Mouse (Mus musculus): ENCODE data around the gene Mlh3. TPM values are rescaled to one million over a fixed set of nuclear protein-coding genes. Genes with fewer than 3 reads are reported as not detected.
"Not testable (repeated sequence)": the region's sequence is repeated elsewhere in the genome, so short reads cannot be mapped to it uniquely, and the experiment has no call there.

Mlh3 gene
- polyA plus RNA-seq, 1 experiment = 1.4 TPM

DNA sequence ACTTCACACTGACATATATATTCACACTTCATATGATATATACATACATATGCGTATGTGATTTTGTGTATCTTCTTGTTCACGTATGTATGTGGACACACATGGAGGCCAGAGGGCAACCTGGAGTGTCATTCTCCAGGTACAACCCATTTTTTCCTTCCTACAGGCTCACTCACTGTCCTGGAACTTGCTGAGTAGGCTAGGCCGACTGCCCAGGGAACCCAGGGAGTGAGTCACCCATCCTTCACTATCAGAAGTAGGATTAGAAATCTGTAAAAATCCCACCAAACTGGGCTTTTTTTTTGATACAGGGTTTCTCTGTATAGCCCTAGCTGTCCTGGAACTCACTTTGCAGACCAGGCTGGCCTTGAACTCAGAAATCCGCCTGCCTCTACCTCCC lies 14.6 kb upstream of the Mlh3 start:
- no peak overlapping the region for H3ac ChIP-seq (ENCODE audit: control insufficient read depth, insufficient read length)
- H3K36me3 ChIP-seq (ENCODE audit: control insufficient read depth, insufficient read depth) = no peaks in the 10 kb centered on the region
- no peaks in the 10 kb centered on the region for H3K79me2 ChIP-seq (ENCODE audit: control insufficient read depth, insufficient read depth)
- TF ChIP-seq E2F4 (IDR thresholded peaks at IDR 0.05; ENCODE audit: insufficient read depth) (no peak), TCF3 (IDR thresholded peaks at IDR 0.05; ENCODE audit: insufficient read length, low read depth) (no peak), CEBPB (IDR thresholded peaks at IDR 0.05; ENCODE audit: insufficient read depth, poor library complexity, severe bottlenecking) (no peak), REST (IDR thresholded peaks at IDR 0.05; ENCODE audit: insufficient read depth, insufficient read length) (no peak), USF1 (IDR thresholded peaks at IDR 0.05; ENCODE audit: low read depth) (no peak), SRF (IDR thresholded peaks at IDR 0.05; ENCODE audit: control insufficient read depth, insufficient read length, low read depth) (no peak), TCF12 (IDR thresholded peaks at IDR 0.05; ENCODE audit: insufficient read depth, poor library complexity, severe bottlenecking) (no peak), MYOG (IDR thresholded peaks at IDR 0.05; ENCODE audit: control insufficient read depth in 1 of 3, insufficient read depth in 1 of 3, insufficient read length in 2 of 3, low read depth in 2 of 3) (no peak), POLR2A (IDR thresholded peaks at IDR 0.05; ENCODE audit: insufficient read length, low read depth) (no peak), MYOD1 (IDR thresholded peaks at IDR 0.05; ENCODE audit: control insufficient read depth in 1 of 3, insufficient read length in 2 of 3, low read depth in 2 of 3) (no peak), POLR2AphosphoS2 (IDR thresholded peaks at IDR 0.05; ENCODE audit: insufficient read length, low read depth) (no peak), MAX (IDR thresholded peaks at IDR 0.05; ENCODE audit: low read depth) (no peak)
- H3K4me2 ChIP-seq (ENCODE audit: low read depth) = no peak overlapping the region
- H3K4me3 ChIP-seq = no peak overlapping the region
- no peaks in the 10 kb centered on the region for H3K27me3 ChIP-seq (ENCODE audit: control insufficient read depth, insufficient read depth, insufficient read length)

DNA sequence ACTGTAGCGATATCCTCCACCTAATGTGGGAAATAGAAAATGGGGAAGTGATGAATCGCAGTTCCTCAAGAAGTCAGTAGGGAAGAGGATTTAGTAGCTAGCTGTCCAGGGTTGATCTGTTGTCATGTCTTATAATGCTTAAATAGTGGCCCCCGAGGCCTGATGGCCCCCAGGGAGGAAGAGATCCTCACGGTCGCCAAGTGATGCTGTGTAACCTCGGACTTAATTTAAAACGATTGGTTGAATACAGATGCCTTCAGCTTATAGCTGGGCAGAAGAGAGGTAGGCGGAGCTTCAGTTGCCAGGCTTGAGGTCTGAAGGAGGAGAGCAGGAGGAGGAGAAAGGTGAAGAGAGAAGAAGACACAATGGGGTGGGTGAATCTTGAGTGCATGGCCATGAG lies 13.9 kb upstream of the Mlh3 start:
- Histone ChIP-seq H3K36me3 (ENCODE audit: control insufficient read depth, insufficient read depth) (no peaks in the 10 kb centered on the region), H3K4me2 (ENCODE audit: low read depth) (no peak overlapping the region), H3ac (ENCODE audit: control insufficient read depth, insufficient read length) (no peak overlapping the region), H3K79me2 (ENCODE audit: control insufficient read depth, insufficient read depth) (no peaks in the 10 kb centered on the region), H3K4me3 (no peak overlapping the region), H3K27me3 (ENCODE audit: control insufficient read depth, insufficient read depth, insufficient read length) (no peaks in the 10 kb centered on the region)
- no peak for TF ChIP-seq REST (IDR thresholded peaks at IDR 0.05; ENCODE audit: insufficient read depth, insufficient read length)
- TF ChIP-seq TCF3 (IDR thresholded peaks at IDR 0.05; ENCODE audit: insufficient read length, low read depth) = no peak
- no peak for TF ChIP-seq SRF (IDR thresholded peaks at IDR 0.05; ENCODE audit: control insufficient read depth, insufficient read length, low read depth)
- TF ChIP-seq MYOG (IDR thresholded peaks at IDR 0.05; ENCODE audit: control insufficient read depth in 1 of 3, insufficient read depth in 1 of 3, insufficient read length in 2 of 3, low read depth in 2 of 3) = no peak
- no peak for TF ChIP-seq E2F4 (IDR thresholded peaks at IDR 0.05; ENCODE audit: insufficient read depth)
- TF ChIP-seq POLR2AphosphoS2 (IDR thresholded peaks at IDR 0.05; ENCODE audit: insufficient read length, low read depth) = no peak
- no peak for TF ChIP-seq TCF12 (IDR thresholded peaks at IDR 0.05; ENCODE audit: insufficient read depth, poor library complexity, severe bottlenecking)
- no peak for TF ChIP-seq MAX (IDR thresholded peaks at IDR 0.05; ENCODE audit: low read depth)
- TF ChIP-seq POLR2A (IDR thresholded peaks at IDR 0.05; ENCODE audit: insufficient read length, low read depth) = no peak
- no peak for TF ChIP-seq MYOD1 (IDR thresholded peaks at IDR 0.05; ENCODE audit: control insufficient read depth in 1 of 3, insufficient read length in 2 of 3, low read depth in 2 of 3)
- no peak for TF ChIP-seq CEBPB (IDR thresholded peaks at IDR 0.05; ENCODE audit: insufficient read depth, poor library complexity, severe bottlenecking)
- TF ChIP-seq USF1 (IDR thresholded peaks at IDR 0.05; ENCODE audit: low read depth) = no peak

DNA sequence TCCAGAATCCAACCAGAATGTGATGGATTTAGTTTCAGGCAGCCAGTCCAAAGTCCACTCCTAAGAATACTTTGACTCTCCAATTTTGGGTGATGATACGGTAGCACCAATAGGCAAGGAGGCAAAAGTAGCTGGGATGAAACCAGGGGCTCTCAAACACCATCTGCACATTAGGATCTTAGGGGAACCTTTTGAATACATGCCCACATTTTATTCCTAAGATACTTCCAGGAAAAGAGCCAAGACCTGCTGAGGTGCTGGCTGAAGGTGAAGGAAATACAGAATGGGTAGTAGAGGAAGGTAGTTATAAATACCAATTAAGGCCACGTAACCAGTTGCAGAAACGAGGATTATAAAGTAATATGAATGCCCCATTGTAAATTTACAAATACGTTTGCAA lies 11.4 kb upstream of the Mlh3 start:
- H3K4me2 ChIP-seq (ENCODE audit: low read depth); H3K79me2 ChIP-seq (ENCODE audit: control insufficient read depth, insufficient read depth); H3ac ChIP-seq (ENCODE audit: control insufficient read depth, insufficient read length); H3K27me3 ChIP-seq (ENCODE audit: control insufficient read depth, insufficient read depth, insufficient read length); H3K36me3 ChIP-seq (ENCODE audit: control insufficient read depth, insufficient read depth); H3K4me3 ChIP-seq: not testable (repeated sequence)

DNA sequence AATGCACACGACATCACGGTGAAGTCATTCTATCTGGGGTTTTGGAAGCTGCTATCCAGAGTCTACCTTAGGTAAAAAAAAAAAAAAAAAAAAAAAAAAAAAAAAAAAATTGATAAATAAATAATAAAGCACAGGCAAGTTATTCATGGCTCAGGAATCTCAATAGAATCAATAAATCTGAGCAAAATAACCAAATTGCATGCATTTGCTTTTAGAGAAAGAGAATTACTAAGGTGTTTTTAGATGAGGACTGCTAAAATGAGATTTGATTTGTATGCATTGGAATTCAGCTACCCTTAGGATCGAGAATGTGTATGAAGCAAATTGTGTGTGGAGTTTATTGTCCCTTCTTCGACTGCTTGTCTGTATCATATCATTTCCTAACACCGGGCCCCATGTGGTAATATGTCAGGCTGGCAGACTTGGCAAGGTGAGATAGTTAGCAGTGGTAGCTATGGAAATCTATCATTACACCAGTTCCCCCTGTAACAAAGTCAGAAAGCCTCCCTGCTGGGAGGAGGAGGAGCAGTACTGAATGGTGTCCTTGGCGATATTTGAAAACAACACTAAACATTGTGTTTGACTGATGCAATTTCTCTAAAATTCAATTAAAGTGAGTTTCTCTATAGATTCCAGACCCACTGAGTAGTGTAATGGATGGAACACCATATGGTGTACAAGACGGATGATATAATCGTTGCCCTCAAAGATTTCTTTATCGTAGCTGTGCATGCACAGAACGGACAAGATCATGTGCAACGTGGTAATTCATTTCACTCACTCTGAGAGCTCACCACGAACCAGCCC lies 10.6 kb upstream of the Mlh3 start:
- H3K4me3 ChIP-seq = peak overlapping the region; percentile 51
- peak overlapping the region; percentile 74 for H3K4me2 ChIP-seq (ENCODE audit: low read depth)
- TF ChIP-seq USF1 (IDR thresholded peaks at IDR 0.05; ENCODE audit: low read depth) = no peak
- TF ChIP-seq SRF (IDR thresholded peaks at IDR 0.05; ENCODE audit: control insufficient read depth, insufficient read length, low read depth) = no peak
- TF ChIP-seq TCF12 (IDR thresholded peaks at IDR 0.05; ENCODE audit: insufficient read depth, poor library complexity, severe bottlenecking) = no peak
- no peak for TF ChIP-seq MAX (IDR thresholded peaks at IDR 0.05; ENCODE audit: low read depth)
- TF ChIP-seq POLR2A (IDR thresholded peaks at IDR 0.05; ENCODE audit: insufficient read length, low read depth) = no peak
- no peak for TF ChIP-seq E2F4 (IDR thresholded peaks at IDR 0.05; ENCODE audit: insufficient read depth)
- TF ChIP-seq REST (IDR thresholded peaks at IDR 0.05; ENCODE audit: insufficient read depth, insufficient read length) = no peak
- TF ChIP-seq POLR2AphosphoS2 (IDR thresholded peaks at IDR 0.05; ENCODE audit: insufficient read length, low read depth) = no peak
- no peak for TF ChIP-seq CEBPB (IDR thresholded peaks at IDR 0.05; ENCODE audit: insufficient read depth, poor library complexity, severe bottlenecking)
- TF ChIP-seq MYOG (IDR thresholded peaks at IDR 0.05; ENCODE audit: control insufficient read depth in 1 of 3, insufficient read depth in 1 of 3, insufficient read length in 2 of 3, low read depth in 2 of 3) = no peak
- TF ChIP-seq MYOD1 (IDR thresholded peaks at IDR 0.05; ENCODE audit: control insufficient read depth in 1 of 3, insufficient read length in 2 of 3, low read depth in 2 of 3) = no peak
- no peaks in the 10 kb centered on the region for H3K36me3 ChIP-seq (ENCODE audit: control insufficient read depth, insufficient read depth)
- no peaks in the 10 kb centered on the region for H3K27me3 ChIP-seq (ENCODE audit: control insufficient read depth, insufficient read depth, insufficient read length)
- no peak overlapping the region for H3ac ChIP-seq (ENCODE audit: control insufficient read depth, insufficient read length)
- no peaks in the 10 kb centered on the region for H3K79me2 ChIP-seq (ENCODE audit: control insufficient read depth, insufficient read depth)

Data from myocyte (in vitro differentiated cells).